Mouse (Mus musculus) erythroid progenitor cell, adult 5-6 weeks (primary cell): ENCODE results near the gene Rpp14. TPM values are rescaled to one million over a fixed set of nuclear protein-coding genes. Genes with fewer than 3 reads are reported as not detected.

Experiments
- ATAC-seq: replicated peaks from 2 replicates; pipeline ENCODE4 v1.8.0; 2016; ENCODE audit warnings: moderate number of reproducible peaks, mild to moderate bottlenecking, moderate TSS enrichment, inconsistent platforms; ENCODE audit not compliant: poor library complexity, low FRiP score, severe bottlenecking
- total RNA-seq, 2 experiments: library from RNA; stranded (forward) in 1 of 2; stranded (reverse) in 1 of 2; fragments of 150-400 nt in 1 of 2; fragments of 186-747, 209-891 nt in 1 of 2; gene quantifications; 2 replicates each; pipeline versions ENCODE4 v1.2.3 to v1.2.4; 2015 to 2017; ENCODE audit warnings: low replicate concordance in 2 of 2

Gene Rpp14
- total RNA-seq (2015; ENCODE audit: low replicate concordance) (4.2 and 5.0 TPM in 2 replicates), total RNA-seq (2017; ENCODE audit: low replicate concordance) (6.4 and 6.8 TPM in 2 replicates)

DNA sequence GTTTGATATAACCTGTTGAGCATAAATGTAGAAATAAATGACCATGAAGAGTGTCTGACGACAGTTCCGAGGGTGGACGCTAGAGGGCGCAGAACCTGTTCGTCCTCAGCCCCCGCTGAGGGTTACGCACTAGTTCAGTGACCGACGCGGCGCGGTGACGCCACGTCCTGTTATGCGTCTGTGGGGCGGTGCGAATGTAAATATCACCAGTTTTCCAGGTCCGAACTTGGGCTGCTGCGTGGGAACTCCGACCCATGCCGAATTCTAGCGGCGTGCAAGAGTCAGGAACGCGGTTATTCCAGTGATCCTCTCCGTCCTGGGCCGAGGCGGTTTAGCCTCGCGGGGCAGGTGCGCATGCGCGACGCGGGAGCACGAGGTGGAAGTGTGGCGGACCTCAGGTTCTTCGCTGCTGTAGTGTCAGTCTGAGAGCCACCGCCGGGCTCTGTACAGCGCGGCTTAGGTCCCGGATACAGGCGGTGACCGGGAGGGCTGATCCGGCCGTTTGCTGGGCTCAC is at the start of gene Rpp14:
Rpp14 (plus strand) TSS at position 203 of the 515 bp plus-strand sequence.
- ATAC-seq = peak; percentile 96

DNA sequence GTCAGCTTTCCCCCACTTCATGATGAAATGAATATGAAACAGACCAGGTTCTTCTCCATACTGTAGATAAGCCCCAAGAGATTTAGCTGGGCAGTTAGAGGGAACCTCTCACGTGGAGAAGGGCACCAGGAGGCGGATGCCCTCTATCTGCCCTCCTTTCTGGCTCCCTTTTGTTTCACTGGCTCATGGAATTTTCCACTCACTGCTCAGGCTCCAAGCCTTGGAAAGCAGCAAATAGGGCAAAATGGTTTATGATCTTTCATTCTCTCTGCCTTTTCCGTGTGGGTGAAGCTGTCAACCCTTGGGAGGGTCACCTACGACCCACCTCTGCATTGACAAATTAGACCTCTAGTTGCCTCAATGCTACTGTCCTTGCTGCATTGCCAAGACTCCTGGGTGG is 49.6 kb upstream of the Rpp14 start:
- no peak for ATAC-seq

DNA sequence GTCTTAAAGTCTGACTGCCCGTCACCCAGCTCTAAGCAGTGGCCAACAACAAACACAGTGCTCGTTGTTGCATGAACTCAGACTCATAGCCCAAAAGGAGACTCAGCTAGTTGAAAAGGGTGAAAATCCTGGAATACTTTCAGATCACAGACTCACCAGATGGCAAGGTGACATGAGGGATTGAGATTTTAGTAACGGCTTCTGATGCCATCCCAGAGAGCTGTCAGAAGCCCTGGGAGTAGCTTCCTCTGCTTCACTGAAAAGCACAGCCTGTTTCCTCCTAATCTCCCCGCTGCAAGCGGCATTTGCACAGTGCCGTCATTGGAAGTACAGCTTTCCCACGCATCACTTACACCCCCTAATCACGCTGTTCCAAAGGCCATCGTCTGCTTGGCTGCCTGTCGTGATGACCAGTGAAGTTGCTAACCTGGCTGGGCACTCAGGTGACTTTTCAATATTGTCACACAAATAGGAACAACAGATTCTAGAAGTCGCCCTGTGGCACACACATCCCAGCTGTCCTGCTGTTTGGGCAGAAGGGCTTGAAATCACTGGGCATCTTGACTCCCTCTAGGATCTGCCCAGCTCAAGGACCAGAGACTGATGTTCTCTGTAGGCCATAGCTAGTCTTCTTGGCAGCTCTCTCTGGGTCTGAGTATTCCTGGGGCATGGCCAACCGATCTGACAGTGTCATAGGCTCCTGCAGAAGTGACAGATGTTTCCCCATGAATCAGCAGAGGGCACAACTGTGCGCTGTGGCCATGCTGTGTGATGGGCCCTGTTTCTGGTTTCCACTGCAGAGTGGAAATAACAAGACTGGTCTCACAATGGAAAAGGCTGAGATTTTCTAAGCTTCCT is 47.9 kb upstream of the Rpp14 start:
- no peak for ATAC-seq

DNA sequence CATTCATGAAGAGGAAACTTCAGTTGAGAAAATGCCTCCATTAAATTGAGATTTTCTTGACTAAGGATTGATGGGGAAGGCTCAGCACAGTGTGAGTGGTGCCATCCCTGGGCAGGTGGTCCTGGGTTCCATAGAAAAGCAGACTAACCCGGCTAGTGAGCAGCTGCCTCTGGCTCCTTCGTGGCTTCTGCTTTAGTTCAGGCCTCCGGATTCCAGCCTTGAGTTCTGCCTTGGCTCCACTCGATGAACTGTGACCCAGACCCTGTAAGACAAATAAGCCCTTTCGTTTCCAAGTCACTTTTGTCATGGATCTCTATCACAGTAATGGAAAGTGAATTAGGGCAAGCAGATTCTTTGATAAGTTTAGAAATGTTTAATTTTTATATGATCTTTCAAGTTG is 45.6 kb upstream of the Rpp14 start:
- ATAC-seq = no peak

DNA sequence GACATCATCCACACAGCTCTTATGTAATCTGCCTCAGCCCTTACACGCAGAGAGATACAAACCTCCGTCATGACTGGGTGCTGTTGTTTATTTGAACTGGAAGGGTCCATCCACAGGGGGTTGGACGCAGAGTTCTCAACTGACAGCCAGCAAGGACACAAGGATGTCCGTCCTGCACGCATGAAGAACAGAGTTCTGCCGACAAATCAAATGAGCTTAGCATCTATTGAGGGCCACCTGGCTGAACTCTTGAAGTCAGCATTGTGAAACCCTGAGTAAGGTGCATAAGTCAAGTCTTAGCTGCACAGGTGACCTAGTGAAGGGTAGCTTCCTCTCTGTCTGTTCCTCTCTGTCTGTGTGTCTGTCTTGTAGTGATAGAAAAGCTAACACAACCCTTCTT is 44.2 kb upstream of the Rpp14 start:
- no peak for ATAC-seq

DNA sequence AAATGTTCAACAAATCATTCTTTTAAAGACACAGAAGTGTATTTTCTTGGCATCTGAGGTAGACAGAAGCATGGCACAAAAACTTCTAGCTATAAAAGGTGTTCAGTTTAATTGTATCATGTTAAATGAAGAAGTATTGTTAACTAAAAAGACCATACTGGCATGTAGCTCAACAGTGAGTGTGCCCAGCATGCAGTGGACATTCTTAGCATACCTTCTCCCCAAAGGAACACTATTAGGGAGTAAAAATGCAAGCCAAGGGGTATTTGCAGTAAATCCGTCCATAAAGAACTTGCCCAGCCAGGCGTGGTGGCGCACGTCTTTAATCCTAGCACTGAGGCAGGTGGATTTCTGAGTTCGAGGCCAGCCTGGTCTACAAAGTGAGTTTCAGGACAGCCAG is 43.8 kb upstream of the Rpp14 start:
- ATAC-seq = no peak

DNA sequence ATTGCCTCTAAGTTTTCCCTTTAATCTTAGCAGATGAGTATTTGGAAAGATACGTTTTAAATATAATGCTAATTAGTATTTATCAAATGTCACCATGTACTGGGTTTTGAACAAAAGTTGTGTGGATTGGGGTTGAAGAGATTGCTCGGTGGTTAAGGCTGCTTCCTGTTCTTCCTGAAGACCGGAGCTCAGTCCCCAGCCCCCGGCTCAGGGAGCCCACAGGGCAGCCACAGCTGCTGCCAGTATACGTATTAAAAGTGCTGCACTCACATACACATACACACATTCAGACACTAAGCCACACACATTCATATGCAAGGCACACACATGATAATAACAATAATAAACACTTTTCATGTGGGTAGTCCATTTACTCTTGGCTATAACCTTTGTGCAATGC is 42.0 kb upstream of the Rpp14 start:
- no peak for ATAC-seq

DNA sequence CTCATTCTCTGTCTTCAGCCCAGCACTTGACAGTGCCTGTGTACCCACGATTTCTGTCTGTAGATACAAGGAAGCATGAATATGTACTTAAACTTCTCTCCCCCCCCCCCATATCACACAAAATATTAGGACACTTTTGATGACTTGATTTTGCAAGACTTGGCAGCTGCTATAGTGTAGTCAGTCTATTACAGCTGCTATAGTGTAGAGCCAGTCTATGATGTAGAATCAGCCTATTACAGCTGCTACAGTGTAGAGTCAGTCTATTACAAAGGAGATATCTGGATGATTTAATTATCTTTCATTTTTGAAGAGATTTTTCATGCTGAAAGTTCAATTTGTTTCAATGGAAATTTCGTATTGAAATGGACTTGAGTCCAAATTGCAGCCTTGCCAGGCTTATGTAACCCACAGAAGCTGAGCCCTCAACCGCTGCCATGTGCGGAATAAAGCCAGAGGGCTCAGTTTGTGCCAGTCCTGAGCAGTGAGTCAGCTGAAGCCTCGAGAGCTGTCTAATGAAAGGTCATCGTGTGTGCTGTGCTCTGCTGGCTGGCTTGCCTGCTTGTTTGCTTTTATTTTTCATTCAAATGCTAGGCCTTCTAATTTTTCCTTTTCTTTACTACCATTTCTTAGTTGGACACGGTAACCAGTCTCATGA is 41.2 kb upstream of the Rpp14 start:
- ATAC-seq = no peak

DNA sequence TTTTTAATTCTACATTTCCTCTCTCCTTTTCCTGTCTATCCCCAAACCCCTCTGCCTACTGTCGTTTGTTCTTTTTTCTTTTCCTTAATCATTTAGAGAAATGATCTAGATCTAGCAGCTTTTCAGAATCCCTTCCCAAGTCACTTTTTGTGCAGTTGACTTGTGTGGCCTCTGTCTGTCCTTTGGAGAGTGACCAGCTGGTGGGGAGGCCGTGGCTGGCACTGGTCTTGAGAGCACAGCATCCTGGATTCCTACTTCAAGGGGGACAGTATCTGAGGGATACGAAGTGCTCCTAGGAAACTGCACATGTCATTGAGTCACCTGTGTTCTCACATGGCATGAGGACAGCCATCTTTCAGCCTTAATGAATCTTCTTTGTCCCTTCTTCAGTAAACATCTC is 40.0 kb upstream of the Rpp14 start:
- no peak for ATAC-seq

DNA sequence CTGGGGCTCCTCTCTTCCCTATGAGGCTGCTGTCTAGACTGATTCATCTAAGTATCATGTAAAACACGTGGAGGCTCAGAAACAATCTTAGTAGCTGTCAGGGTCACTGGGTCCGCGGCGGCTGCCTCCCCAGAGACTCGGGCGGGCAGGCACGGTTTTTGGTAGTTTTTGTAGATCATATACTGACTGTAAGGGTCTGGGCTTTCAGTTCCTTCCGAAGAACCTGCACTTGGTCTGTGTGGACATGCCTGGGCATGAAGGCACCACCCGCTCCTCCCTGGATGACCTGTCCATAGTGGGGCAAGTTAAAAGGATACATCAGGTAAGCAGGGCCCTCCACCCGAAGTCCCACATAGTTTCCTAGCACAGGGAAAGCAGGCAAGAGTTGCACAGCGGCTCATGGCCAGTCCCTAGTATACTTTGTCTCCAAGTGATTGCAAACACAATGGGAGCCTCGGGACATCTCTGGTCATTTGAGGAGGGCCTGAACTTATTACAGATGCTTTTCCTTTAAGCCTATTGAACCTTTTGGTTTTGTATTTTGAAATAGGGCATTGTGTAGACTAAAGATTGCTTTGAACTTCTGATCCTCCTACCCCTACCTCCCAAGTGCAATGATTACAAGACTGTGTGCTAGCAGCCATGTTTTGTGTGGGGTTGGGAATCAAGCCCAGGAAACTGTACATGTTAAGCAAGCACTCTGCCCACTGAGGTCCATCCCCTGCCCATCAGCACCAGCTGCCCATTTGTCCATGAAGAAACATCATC is 39.1 kb upstream of the Rpp14 start:
- no peak for ATAC-seq

DNA sequence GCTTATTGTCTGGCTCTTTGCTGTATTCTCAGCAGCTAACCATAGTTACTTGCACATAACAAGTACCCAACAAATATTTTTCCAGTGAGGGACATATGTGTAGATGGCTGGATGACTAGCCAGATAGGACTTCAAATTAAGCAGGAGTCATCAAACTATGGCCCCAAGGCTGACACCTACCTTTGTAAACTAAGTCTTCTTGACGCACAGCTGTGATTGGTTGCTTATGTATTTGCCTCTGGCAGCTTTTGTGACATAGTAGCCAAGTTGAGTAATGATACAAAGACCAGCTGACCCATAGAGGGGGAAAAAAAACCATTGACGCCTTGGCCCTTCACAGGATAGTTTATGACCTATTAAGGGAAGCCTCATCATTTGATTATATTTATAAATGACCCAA is 38.0 kb upstream of the Rpp14 start:
- ATAC-seq = no peak

DNA sequence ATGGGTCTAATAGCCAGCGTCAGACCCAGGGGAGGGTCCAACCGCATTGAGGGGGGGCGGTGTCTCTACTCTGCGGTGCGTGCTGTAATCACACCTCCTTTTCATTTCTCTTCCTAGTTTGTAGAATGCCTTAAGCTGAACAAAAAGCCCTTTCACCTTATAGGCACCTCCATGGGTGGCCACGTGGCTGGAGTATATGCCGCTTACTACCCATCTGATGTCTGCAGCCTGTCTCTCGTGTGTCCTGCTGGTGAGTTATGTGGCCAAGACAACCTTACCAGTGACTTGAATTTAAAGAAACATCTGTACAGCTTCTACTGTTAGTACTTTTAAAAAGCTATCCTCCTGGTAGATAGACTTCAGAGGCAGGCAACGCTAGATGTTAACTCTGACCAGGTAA is 37.6 kb upstream of the Rpp14 start:
- ATAC-seq = no peak

DNA sequence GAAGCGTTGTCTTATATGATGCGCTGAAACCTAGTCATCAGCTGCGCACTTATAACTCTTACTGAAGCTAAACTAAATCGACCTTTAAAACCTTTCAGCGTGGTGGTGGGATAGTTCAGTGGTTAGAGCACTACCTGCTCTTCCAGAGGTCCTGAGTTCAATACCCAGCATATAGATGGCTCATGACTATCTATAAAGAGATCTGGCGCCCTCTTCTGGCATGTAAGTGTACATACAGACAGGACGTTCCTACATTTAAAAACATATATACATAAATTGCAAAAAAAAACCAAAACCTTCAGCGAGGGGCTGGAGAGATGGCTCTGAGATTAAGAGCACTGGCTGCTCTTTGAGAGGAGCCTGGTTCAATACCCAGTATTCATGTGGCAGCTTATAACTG is 35.8 kb upstream of the Rpp14 start:
- ATAC-seq = no peak

DNA sequence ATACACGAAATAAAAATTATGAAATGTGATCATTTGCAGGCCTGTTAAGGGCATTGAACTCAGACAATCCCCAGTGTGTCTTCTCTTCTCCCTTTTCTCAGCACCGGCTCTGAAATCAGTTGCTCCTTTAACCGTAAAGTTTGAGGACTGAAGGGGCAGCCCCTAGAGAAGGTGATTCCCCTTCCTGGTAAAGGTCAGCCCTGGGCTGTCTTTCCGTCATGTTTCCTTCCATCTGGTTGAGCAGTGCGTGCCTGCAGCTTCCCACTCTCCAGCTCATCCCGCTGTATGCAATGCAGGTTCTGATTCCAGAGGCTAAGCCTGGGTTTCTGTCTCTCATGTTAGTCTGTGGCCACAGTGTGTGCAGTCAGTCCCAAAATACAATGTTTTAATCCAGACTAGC is 35.4 kb upstream of the Rpp14 start:
- ATAC-seq = no peak

DNA sequence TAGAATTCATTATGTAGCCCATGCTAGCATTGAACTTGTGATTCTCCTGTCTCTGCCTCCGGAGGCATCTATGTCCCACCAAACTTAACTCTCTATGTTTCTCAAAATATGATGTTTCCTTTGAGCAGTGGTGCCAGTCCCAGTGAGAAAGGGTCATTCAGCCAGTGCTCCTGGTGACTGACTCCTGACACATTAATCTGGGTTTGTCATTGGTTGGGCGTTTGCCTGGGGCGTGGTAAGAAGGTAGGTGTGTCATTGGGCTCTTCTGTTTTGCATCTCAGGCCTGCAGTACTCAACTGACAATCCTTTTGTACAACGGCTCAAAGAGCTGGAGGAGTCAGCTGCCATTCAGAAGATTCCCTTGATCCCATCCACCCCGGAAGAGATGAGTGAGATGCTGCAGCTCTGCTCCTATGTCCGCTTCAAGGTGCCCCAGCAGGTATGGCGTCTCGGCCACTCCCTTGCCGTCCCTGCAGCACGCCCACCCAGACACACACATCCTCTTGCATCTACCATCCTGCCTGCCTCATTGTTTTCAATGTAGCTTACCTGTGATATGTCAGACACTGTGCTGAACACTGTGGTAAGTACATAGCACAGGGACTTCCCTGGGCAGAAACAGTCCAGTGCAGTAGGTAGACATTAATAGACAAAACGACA is 34.9 kb upstream of the Rpp14 start:
- no peak for ATAC-seq

DNA sequence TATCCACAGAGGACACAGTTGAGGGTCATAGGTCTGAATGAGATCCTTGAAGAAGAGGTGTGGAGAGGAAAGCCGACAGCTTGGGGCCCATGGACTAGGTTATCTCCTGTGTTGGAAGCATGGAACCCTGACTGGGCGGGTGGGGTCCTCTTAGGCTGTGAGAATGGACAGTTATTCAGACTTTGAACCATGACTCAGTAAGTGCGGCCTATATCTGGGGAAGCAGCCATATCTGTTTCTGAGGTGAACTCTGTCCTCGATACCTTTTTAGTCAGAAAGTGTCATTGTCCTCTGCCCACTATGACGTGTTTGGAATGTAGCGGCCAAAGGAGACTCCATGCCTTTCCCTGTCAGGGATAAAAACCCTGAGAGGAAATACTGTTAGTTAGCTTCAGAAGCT is 33.3 kb upstream of the Rpp14 start:
- ATAC-seq = no peak

DNA sequence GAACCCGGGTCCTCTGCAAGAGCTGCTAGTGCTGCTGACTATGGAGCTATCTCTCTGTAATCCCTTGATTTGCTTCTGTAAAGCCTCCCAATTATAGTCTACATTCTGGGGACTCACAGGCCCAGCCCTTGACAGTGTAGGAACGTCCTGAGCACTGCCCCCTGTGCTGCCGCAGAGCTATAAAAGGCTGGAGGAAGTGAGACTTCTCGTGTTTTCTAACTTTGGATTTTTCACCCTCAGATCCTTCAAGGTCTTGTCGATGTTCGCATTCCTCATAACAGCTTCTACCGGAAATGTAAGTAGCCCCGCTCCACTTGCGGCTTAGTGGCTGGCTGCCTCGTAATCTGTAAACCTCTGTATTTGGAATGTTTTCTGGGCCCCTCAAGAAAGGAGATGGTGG is 30.8 kb upstream of the Rpp14 start:
- no peak for ATAC-seq

DNA sequence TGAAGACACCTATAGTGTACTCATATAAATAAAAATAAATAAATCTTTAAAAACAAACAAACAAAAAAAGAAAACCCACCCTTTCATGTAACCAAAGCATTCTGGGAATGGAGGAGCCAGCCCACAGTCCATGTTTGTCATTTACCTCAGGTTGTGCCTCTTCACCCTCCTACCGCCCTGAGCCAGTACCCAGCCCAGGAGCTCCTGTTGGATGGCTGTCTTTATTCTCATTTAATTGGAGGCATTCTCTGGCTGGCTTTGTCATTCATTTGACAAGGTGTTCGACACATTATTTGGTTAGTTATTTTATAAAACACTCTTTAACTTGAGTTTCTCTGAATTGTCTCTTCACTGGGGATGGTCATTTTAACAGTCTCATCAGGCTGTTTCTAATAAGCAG is 28.3 kb upstream of the Rpp14 start:
- ATAC-seq = no peak

DNA sequence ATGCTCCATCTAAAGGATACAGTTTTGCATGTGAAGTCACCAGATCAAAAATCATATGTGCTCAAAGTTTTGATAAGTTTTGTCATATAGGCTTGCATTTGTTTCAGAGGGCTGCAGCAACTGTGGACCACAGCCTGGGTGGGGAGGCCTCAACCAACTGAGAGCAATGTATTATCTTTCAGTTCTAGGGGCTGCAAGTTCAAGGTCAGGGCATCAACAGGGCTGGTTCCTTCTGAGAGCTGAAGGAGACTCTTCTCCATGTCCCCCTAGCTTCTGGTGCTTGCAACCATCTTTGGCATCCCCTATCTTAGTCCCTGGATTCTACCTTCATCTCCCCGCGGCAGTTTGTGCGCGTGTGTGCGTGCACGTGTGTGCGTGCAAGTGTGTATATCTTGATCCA is 27.5 kb upstream of the Rpp14 start:
- no peak for ATAC-seq
